Mouse (Mus musculus): ENCODE measurements around the gene Cfap157. TPM values are rescaled to one million over a fixed set of nuclear protein-coding genes. Genes with fewer than 3 reads are reported as not detected.

Cfap157 gene
- polyA plus RNA-seq, 1 experiment from 2014 or later, result 2.0 TPM

- no peak overlapping the region for H3K9ac ChIP-seq (replicated peaks)
- H3K36me3 ChIP-seq, result no peaks in the 10 kb centered on the region
- no peaks in the 10 kb centered on the region for H3K9me3 ChIP-seq
- H3K4me2 ChIP-seq (replicated peaks), result no peak overlapping the region
- no peak overlapping the region for H3K4me3 ChIP-seq (replicated peaks)
- H3K27me3 ChIP-seq, result peaks cover 10% of the 10 kb centered on the region; the same call in 1 of the 2 replicates
- no peak for ATAC-seq
- no peak overlapping the region for H3K27ac ChIP-seq
- H3K4me1 ChIP-seq (replicated peaks), result peaks cover 16% of the 10 kb centered on the region
- WGBS, result 93% methylated on average over 6 of the region's 6 CpGs
These were observed 6.1 kb downstream of the Cfap157 start for GRCm38 (mm10) chr2:32778081-32778480.

GRCm38 (mm10) chr2:32776192-32776591 is 8.0 kb downstream of the Cfap157 start:
- H3K36me3 ChIP-seq, result no peaks in the 10 kb centered on the region
- peak overlapping the region; percentile 74 for H3K4me2 ChIP-seq (replicated peaks)
- H3K27me3 ChIP-seq, result peaks cover 10% of the 10 kb centered on the region; the same call in 1 of the 2 replicates
- H3K9me3 ChIP-seq, result no peaks in the 10 kb centered on the region
- 18% methylated on average over 22 of the region's 22 CpGs for WGBS
- ATAC-seq, result no peak; the same call in 1 of the 2 replicates
- H3K9ac ChIP-seq (replicated peaks), result peak overlapping the region; percentile 66; the same call in 1 of the 2 replicates
- peak overlapping the region; percentile 62 for H3K4me3 ChIP-seq (replicated peaks)
- peaks cover 16% of the 10 kb centered on the region for H3K4me1 ChIP-seq (replicated peaks)
- no peak overlapping the region for H3K27ac ChIP-seq

- peak; percentile 98 for ATAC-seq
- under 1% methylated on average over 46 of the region's 46 CpGs for WGBS
- no peaks in the 10 kb centered on the region for H3K36me3 ChIP-seq
- peaks cover 10% of the 10 kb centered on the region; the same call in 1 of the 2 replicates for H3K27me3 ChIP-seq
- H3K27ac ChIP-seq, result peak within 1 kb of the TSS; percentile 48; the same call in 1 of the 2 replicates
- peak within 1 kb of the TSS; percentile 62 for H3K4me3 ChIP-seq (replicated peaks)
- no peaks in the 10 kb centered on the region for H3K9me3 ChIP-seq
- H3K9ac ChIP-seq (replicated peaks), result peak within 1 kb of the TSS; percentile 66
- H3K4me1 ChIP-seq (replicated peaks), result peaks cover 16% of the 10 kb centered on the region
- H3K4me2 ChIP-seq (replicated peaks), result peak within 1 kb of the TSS; percentile 74
These were observed 8.7 kb downstream of the Cfap157 start, which contains the start of the genes Ttc16 and Ptrh1 for GRCm38 (mm10) chr2:32775359-32776074. Ttc16 (minus strand) TSS chr2:32775633. Ptrh1 (plus strand) TSS chr2:32775786.

- ATAC-seq, result no peak
- H3K4me2 ChIP-seq (replicated peaks), result no peak overlapping the region
- H3K4me1 ChIP-seq (replicated peaks), result peaks cover 21% of the 10 kb centered on the region
- no peak overlapping the region for H3K27ac ChIP-seq
- H3K9me3 ChIP-seq, result no peaks in the 10 kb centered on the region
- H3K4me3 ChIP-seq (replicated peaks), result no peak overlapping the region
- no peak overlapping the region for H3K9ac ChIP-seq (replicated peaks)
- peaks cover 10% of the 10 kb centered on the region; the same call in 1 of the 2 replicates for H3K27me3 ChIP-seq
- 87% methylated on average over 8 of the region's 8 CpGs for WGBS
- H3K36me3 ChIP-seq, result no peaks in the 10 kb centered on the region
These were observed 11.5 kb downstream of the Cfap157 start for GRCm38 (mm10) chr2:32772626-32773279.

GRCm38 (mm10) chr2:32771886-32772285 is 12.3 kb downstream of the Cfap157 start:
- 35% methylated on average over 12 of the region's 12 CpGs for WGBS
- Histone ChIP-seq H3K4me1 (replicated peaks) (peaks cover 26% of the 10 kb centered on the region), H3K9ac (replicated peaks) (no peak overlapping the region), H3K36me3 (no peaks in the 10 kb centered on the region), H3K27me3 (peaks cover 6% of the 10 kb centered on the region; the same call in 1 of the 2 replicates), H3K9me3 (no peaks in the 10 kb centered on the region), H3K4me2 (replicated peaks) (no peak overlapping the region), H3K4me3 (replicated peaks) (no peak overlapping the region), H3K27ac (no peak overlapping the region)
- ATAC-seq, result no peak

- ATAC-seq, result no peak
- no peak overlapping the region for H3K4me3 ChIP-seq (replicated peaks)
- no peak overlapping the region for H3K9ac ChIP-seq (replicated peaks)
- H3K4me2 ChIP-seq (replicated peaks), result no peak overlapping the region
- no peaks in the 10 kb centered on the region for H3K36me3 ChIP-seq
- H3K9me3 ChIP-seq, result no peaks in the 10 kb centered on the region
- WGBS, result 45% methylated on average over 5 of the region's 5 CpGs
- H3K27me3 ChIP-seq, result no peaks in the 10 kb centered on the region
- no peak overlapping the region for H3K27ac ChIP-seq
- H3K4me1 ChIP-seq (replicated peaks), result peaks cover 10% of the 10 kb centered on the region
These were observed 14.7 kb downstream of the Cfap157 start for GRCm38 (mm10) chr2:32769327-32770085.

GRCm38 (mm10) chr2:32768661-32769285 is 15.5 kb downstream of the Cfap157 start:
- 51% methylated on average over 19 of the region's 19 CpGs for WGBS
- H3K4me1 ChIP-seq (replicated peaks), result peaks cover 10% of the 10 kb centered on the region
- H3K36me3 ChIP-seq, result no peaks in the 10 kb centered on the region
- no peak overlapping the region for H3K4me2 ChIP-seq (replicated peaks)
- no peak overlapping the region for H3K4me3 ChIP-seq (replicated peaks)
- no peak overlapping the region for H3K9ac ChIP-seq (replicated peaks)
- no peak overlapping the region for H3K27ac ChIP-seq
- no peaks in the 10 kb centered on the region for H3K9me3 ChIP-seq
- no peaks in the 10 kb centered on the region for H3K27me3 ChIP-seq
- ATAC-seq, result no peak

- Histone ChIP-seq H3K4me3 (replicated peaks) (no peak overlapping the region), H3K36me3 (peaks cover 13% of the 10 kb centered on the region), H3K9ac (replicated peaks) (no peak overlapping the region), H3K27me3 (no peaks in the 10 kb centered on the region), H3K27ac (no peak overlapping the region), H3K4me2 (replicated peaks) (no peak overlapping the region), H3K4me1 (replicated peaks) (peaks cover 10% of the 10 kb centered on the region), H3K9me3 (no peaks in the 10 kb centered on the region)
- no peak for ATAC-seq
- WGBS, result 72% methylated on average over 12 of the region's 12 CpGs
These were observed 17.0 kb downstream of the Cfap157 start for GRCm38 (mm10) chr2:32767241-32767640.

GRCm38 (mm10) chr2:32763353-32763752 is 20.9 kb downstream of the Cfap157 start:
- no peak overlapping the region for H3K4me3 ChIP-seq (replicated peaks)
- ATAC-seq, result no peak
- H3K9me3 ChIP-seq, result no peaks in the 10 kb centered on the region
- peaks cover 43% of the 10 kb centered on the region for H3K36me3 ChIP-seq
- H3K9ac ChIP-seq (replicated peaks), result no peak overlapping the region
- no peak overlapping the region for H3K27ac ChIP-seq
- H3K4me1 ChIP-seq (replicated peaks), result peaks cover 15% of the 10 kb centered on the region
- no peaks in the 10 kb centered on the region for H3K27me3 ChIP-seq
- no peak overlapping the region for H3K4me2 ChIP-seq (replicated peaks)
- 88% methylated on average over 3 of the region's 3 CpGs for WGBS

GRCm38 (mm10) chr2:32761859-32762258 is 22.4 kb downstream of the Cfap157 start:
- peaks cover 43% of the 10 kb centered on the region for H3K36me3 ChIP-seq
- no peaks in the 10 kb centered on the region for H3K27me3 ChIP-seq
- H3K9me3 ChIP-seq, result no peaks in the 10 kb centered on the region
- no peak for ATAC-seq
- 92% methylated on average over 4 of the region's 4 CpGs for WGBS
- H3K9ac ChIP-seq (replicated peaks), result no peak overlapping the region
- no peak overlapping the region for H3K4me2 ChIP-seq (replicated peaks)
- H3K4me3 ChIP-seq (replicated peaks), result no peak overlapping the region
- H3K4me1 ChIP-seq (replicated peaks), result peaks cover 18% of the 10 kb centered on the region
- H3K27ac ChIP-seq, result no peak overlapping the region

- peaks cover 20% of the 10 kb centered on the region for H3K4me1 ChIP-seq (replicated peaks)
- ATAC-seq, result no peak
- 90% methylated on average over 14 of the region's 14 CpGs for WGBS
- no peak overlapping the region for H3K9ac ChIP-seq (replicated peaks)
- H3K27me3 ChIP-seq, result no peaks in the 10 kb centered on the region
- H3K36me3 ChIP-seq, result peaks cover 43% of the 10 kb centered on the region
- H3K27ac ChIP-seq, result no peak overlapping the region
- H3K9me3 ChIP-seq, result no peaks in the 10 kb centered on the region
- H3K4me3 ChIP-seq (replicated peaks), result no peak overlapping the region
- no peak overlapping the region for H3K4me2 ChIP-seq (replicated peaks)
These were observed 22.9 kb downstream of the Cfap157 start for GRCm38 (mm10) chr2:32761361-32761760.

Measured in midbrain, embryonic 13.5 days (tissue).